Mouse (Mus musculus): ENCODE results near the gene Itgb5. TPM values are rescaled to one million over a fixed set of nuclear protein-coding genes. Genes with fewer than 3 reads are reported as not detected.

The Itgb5 gene
- total and polyA plus RNA-seq, 3 experiments, result 0.85 to 20.1 (median 1.8) TPM

DNA sequence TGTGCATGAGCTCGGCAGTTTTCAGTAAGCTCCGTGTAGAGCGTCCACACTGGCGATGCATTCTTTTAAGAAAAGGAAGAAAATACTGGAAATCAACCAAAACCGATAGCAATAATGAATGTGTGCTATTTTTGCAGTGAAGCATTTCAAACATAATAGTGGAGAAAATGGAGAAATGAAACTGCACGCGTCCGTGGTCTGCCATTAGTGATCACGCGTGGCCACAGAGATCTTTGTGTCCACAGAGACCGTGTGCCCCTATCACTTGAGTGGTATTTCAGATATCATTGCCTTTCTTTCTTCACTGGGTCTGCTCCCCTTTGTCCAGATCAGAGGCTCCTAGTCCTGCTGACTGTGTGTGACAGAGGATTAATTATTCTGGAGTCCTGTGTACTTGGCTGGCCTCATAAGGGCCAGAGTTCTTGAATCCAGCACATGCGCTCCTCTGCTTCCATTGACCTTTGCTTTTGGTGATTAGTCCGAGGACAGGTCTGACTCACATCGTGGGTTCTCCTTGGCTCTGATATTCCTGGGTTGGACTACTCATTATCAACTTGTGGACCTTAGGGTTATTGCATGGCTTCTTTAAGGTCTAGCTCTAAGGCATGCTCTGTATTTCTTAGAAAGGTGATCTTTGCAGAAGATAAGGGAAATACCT lies 56.3 kb downstream of the Itgb5 start:
- in situ Hi-C loops (cut with MboI; ENCODE audit: low pct_ligation_motif_present, low pct_unique_long_range_greater_than_20kb, low sequenced_read_pairs), result no loop called here
- Histone ChIP-seq H3K4me1 (ENCODE audit: control insufficient read depth in 1 of 2, insufficient read depth in 2 of 2) (peaks cover 0 to 5% of the 10 kb centered on the region in 2 experiments; a peak in 1 of 4 replicates), H3K9me3 (replicated peaks; ENCODE audit: low read length) (no peaks in the 10 kb centered on the region), H3K9ac (ENCODE audit: insufficient read depth, low read depth) (no peak overlapping the region), H3K27ac (ENCODE audit: insufficient read depth, low read depth) (no peak overlapping the region), H3K36me3 (replicated peaks in 1 of 2; ENCODE audit: control insufficient read depth in 1 of 2, insufficient read depth in 1 of 2, low read length in 1 of 2) (no peaks in the 10 kb centered on the region), H3K4me3 (replicated peaks in 1 of 3; ENCODE audit: low read depth in 2 of 3, low read length in 2 of 3, poor library complexity in 1 of 3) (no peak overlapping the region), H3K4me2 (ENCODE audit: insufficient read depth, low read depth, poor library complexity, severe bottlenecking) (no peak overlapping the region), H3K27me3 (replicated peaks) (no peaks in the 10 kb centered on the region), H3K79me2 (replicated peaks; ENCODE audit: control insufficient read depth, extremely low read depth, insufficient read depth, poor library complexity, severe bottlenecking) (no peaks in the 10 kb centered on the region)
- dilution Hi-C loops (cut with MboI; ENCODE audit: extremely low pct_ligation_motif_present, extremely low pct_unique_long_range_greater_than_20kb, low sequenced_read_pairs), result no loop called here
- peak; percentile 5 for DNase-seq (ENCODE audit: extremely low read depth)
- TF ChIP-seq IRF4 (IDR thresholded peaks at IDR 0.05; ENCODE audit: low read depth, low read length) (peak; percentile 54; the same call in 1 of the 2 replicates), RAD21 (IDR thresholded peaks at IDR 0.05; ENCODE audit: low read depth, low read length) (no peak), MXI1 (IDR thresholded peaks at IDR 0.05; ENCODE audit: low read depth, low read length) (no peak), JUND (conservative IDR thresholded peaks at IDR 0.05; ENCODE audit: low read depth, low read length) (no peak), MEF2A (IDR thresholded peaks at IDR 0.05; ENCODE audit: borderline replicate concordance, low read depth, low read length) (no peak), BHLHE40 (IDR thresholded peaks at IDR 0.05; ENCODE audit: low read depth, low read length) (peak; percentile 78), ZMIZ1 (IDR thresholded peaks at IDR 0.05; ENCODE audit: low read depth, low read length) (no peak), EP300 (IDR thresholded peaks at IDR 0.05; ENCODE audit: low read length) (0 out of 2 replicates have a peak, but pooled peaks have one; percentile 23), CTCF (conservative IDR thresholded peaks at IDR 0.05 in 1 of 2, IDR thresholded peaks at IDR 0.05 in 1 of 2; ENCODE audit: low read depth in 2 of 2, low read length in 2 of 2) (no peak), UBTF (IDR thresholded peaks at IDR 0.05; ENCODE audit: low read depth, low read length) (no peak), USF1 (IDR thresholded peaks at IDR 0.05; ENCODE audit: low read depth, low read length) (no peak), NRF1 (IDR thresholded peaks at IDR 0.05; ENCODE audit: low read depth, low read length) (no peak), ZNF384 (IDR thresholded peaks at IDR 0.05; ENCODE audit: low read depth, low read length) (no peak), MAX (IDR thresholded peaks at IDR 0.05; ENCODE audit: low read length) (no peak)

DNA sequence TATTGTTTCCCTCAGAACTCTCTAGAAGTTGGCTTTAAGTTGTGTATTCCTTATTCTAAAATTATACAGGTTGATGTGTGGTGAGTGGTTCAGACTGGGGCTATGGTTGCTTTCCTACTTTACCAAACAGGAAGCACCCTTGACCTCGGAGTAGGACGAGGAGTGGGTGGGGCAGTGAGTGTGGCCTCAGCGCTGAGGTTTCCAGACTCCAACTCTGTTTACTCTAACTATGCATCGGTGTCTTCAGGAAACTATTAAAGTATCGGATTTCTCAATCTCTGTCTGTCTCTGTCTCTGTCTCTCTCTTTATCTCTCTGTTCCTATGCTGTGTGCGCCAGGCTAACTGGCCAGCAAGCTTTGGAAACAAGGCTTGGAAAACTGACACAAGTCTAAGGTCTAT lies 57.2 kb downstream of the Itgb5 start:
- H3K27me3 ChIP-seq (replicated peaks), result no peaks in the 10 kb centered on the region
- H3K9ac ChIP-seq (ENCODE audit: insufficient read depth, low read depth), result no peak overlapping the region
- TF ChIP-seq POLR2AphosphoS2 (IDR thresholded peaks at IDR 0.05; ENCODE audit: low read depth, low read length) (no peak), CHD1 (IDR thresholded peaks at IDR 0.05; ENCODE audit: low read depth, low read length) (no peak), POLR2A (IDR thresholded peaks at IDR 0.05; ENCODE audit: low read depth, low read length) (no peak), NRF1 (IDR thresholded peaks at IDR 0.05; ENCODE audit: low read depth, low read length) (no peak), KAT2A (IDR thresholded peaks at IDR 0.05; ENCODE audit: insufficient replicate concordance, low read length) (no peak), MYC (IDR thresholded peaks at IDR 0.05; ENCODE audit: low read depth, low read length) (no peak), EP300 (IDR thresholded peaks at IDR 0.05; ENCODE audit: low read length) (no peak), SMC3 (IDR thresholded peaks at IDR 0.05; ENCODE audit: low read depth, low read length) (no peak), TBP (conservative IDR thresholded peaks at IDR 0.05; ENCODE audit: low read depth, low read length) (no peak)
- H3K36me3 ChIP-seq (replicated peaks in 1 of 2; ENCODE audit: control insufficient read depth in 1 of 2, insufficient read depth in 1 of 2, low read length in 1 of 2), result no peaks in the 10 kb centered on the region
- H3K27ac ChIP-seq (ENCODE audit: insufficient read depth, low read depth), result no peak overlapping the region
- H3K9me3 ChIP-seq (replicated peaks; ENCODE audit: low read length), result no peaks in the 10 kb centered on the region
- no peak for DNase-seq (ENCODE audit: extremely low read depth)
- H3K4me1 ChIP-seq (ENCODE audit: control insufficient read depth in 1 of 2, insufficient read depth in 2 of 2), result peaks cover 0 to 5% of the 10 kb centered on the region in 2 experiments; a peak in 1 of 4 replicates
- H3K4me3 ChIP-seq (replicated peaks in 1 of 3; ENCODE audit: low read depth in 2 of 3, low read length in 2 of 3, poor library complexity in 1 of 3), result no peak overlapping the region
- no peak overlapping the region for H3K4me2 ChIP-seq (ENCODE audit: insufficient read depth, low read depth, poor library complexity, severe bottlenecking)
- no peaks in the 10 kb centered on the region for H3K79me2 ChIP-seq (replicated peaks; ENCODE audit: control insufficient read depth, extremely low read depth, insufficient read depth, poor library complexity, severe bottlenecking)
- in situ Hi-C loops (cut with MboI; ENCODE audit: low pct_ligation_motif_present, low pct_unique_long_range_greater_than_20kb, low sequenced_read_pairs), result no loop called here
- dilution Hi-C loops (cut with MboI; ENCODE audit: extremely low pct_ligation_motif_present, extremely low pct_unique_long_range_greater_than_20kb, low sequenced_read_pairs), result no loop called here

Data from CH12.LX (cell line).